ENCODE assay signal across 8 mouse cellular contexts in genomic region chr3:146812041-146812878, GRCm38 (mm10). TPM values are rescaled to one million over a fixed set of nuclear protein-coding genes. Genes with fewer than 3 reads are reported as not detected.
DNase-seq lines count a peak whose midpoint lies in the region; ATAC-seq and TF ChIP-seq lines count a peak whose summit lies in the region.

No protein-coding gene starts in this region.

- peak overlapping the region; percentile 81 for H3K4me2 ChIP-seq in forebrain, postnatal 0 days (ENCODE audit: low read depth)

- no peaks in the 10 kb centered on the region for H3K27me3 ChIP-seq in forebrain, postnatal 0 days (ENCODE audit: insufficient read depth, low read length)

- ATAC-seq in cerebellum, adult (ENCODE audit: insufficient number of reproducible peaks, low FRiP score, low TSS enrichment): peak; percentile 68
- ATAC-seq in forebrain, postnatal 0 days: peak; percentile 64
- ATAC-seq in megakaryocyte-erythroid progenitor cell, adult 5-6 weeks (replicated peaks; ENCODE audit: low FRiP score, low TSS enrichment, poor library complexity, severe bottlenecking): peak; percentile 48

- H3K9ac ChIP-seq in forebrain, postnatal 0 days: peak overlapping the region; percentile 88

- H3K4me3 ChIP-seq in forebrain, postnatal 0 days (ENCODE audit: low read depth, low read length): peak overlapping the region; percentile 91

- WGBS in forebrain, postnatal 0 days: under 1% methylated on average over 52 of the region's 60 CpGs

- H3K9me3 ChIP-seq in forebrain, postnatal 0 days (ENCODE audit: low read length): no peaks in the 10 kb centered on the region

- H3K27ac ChIP-seq in forebrain, postnatal 0 days (ENCODE audit: low read depth, low read length): peak overlapping the region; percentile 94

- H3K36me3 ChIP-seq in forebrain, postnatal 0 days (ENCODE audit: insufficient read depth): no peaks in the 10 kb centered on the region

- TF ChIP-seq CTCF in forebrain, postnatal 0 days (IDR thresholded peaks at IDR 0.05; ENCODE audit: low read depth): no peak

- 0 out of 2 replicates have a peak, but pooled peaks cover 3% of the 10 kb centered on the region for H3K4me1 ChIP-seq in forebrain, postnatal 0 days (ENCODE audit: insufficient read depth)

- DNase-seq in cerebellum, adult 8-10 months: no peak
- DNase-seq in urinary bladder, postnatal 10 days (ENCODE audit: low spot score): peak; percentile 13
- no peak for DNase-seq in urinary bladder, adult 2 months (ENCODE audit: low spot score)
- DNase-seq in forebrain, postnatal 0 days: no peak
- DNase-seq in kidney, postnatal 10 days: peak; percentile 75
- peak; percentile 79 for DNase-seq in testis, postnatal 10 days (ENCODE audit: low spot score)

RNA-seq across cellular contexts. Expression of gene Prkacb, which starts 0.5 kb away (rescaled TPM):
- 82.5 and 105 TPM in 2 replicates for polyA plus RNA-seq in urinary bladder, adult 2 months (2012; rRNA removed)
- 320 and 369 TPM in 2 replicates for total RNA-seq in forebrain, postnatal 0 days (2014; rRNA removed)
- polyA plus RNA-seq in forebrain, postnatal 0 days (2015; fragmentation: Nextera tagmentation; extraction: Ambion mirVana): 161 and 208 TPM in 2 replicates
- total RNA-seq in megakaryocyte-erythroid progenitor cell, adult 5-6 weeks (2014; fragmentation: Nextera tagmentation): 33.4 and 35.9 TPM in 2 replicates
- 39.0 and 68.3 TPM in 2 replicates for total RNA-seq in megakaryocyte-erythroid progenitor cell, adult 5-6 weeks (2017)

RNA-seq across cellular contexts. Expression of gene Ttll7, which starts 39.9 kb away (rescaled TPM):
- 17.1 and 24.7 TPM in 2 replicates for polyA plus RNA-seq in urinary bladder, adult 2 months (2012; rRNA removed)
- 23.5 and 33.7 TPM in 2 replicates for total RNA-seq in forebrain, postnatal 0 days (2014; rRNA removed)
- 6.6 and 7.5 TPM in 2 replicates for polyA plus RNA-seq in forebrain, postnatal 0 days (2015; fragmentation: Nextera tagmentation; extraction: Ambion mirVana)
- 0.54 TPM in 1 of 2 replicates, not detected in the other for total RNA-seq in megakaryocyte-erythroid progenitor cell, adult 5-6 weeks (2014; fragmentation: Nextera tagmentation)
- 0.19 TPM in 1 of 2 replicates, not detected in the other for total RNA-seq in megakaryocyte-erythroid progenitor cell, adult 5-6 weeks (2017)

Comparison
In these comparisons a context has a peak if more than half of its experiments do, and no peak if none do; other contexts are left out.
1. DNase-seq: peak in urinary bladder, postnatal 10 days (single experiment), kidney, postnatal 10 days (single experiment) and testis, postnatal 10 days (single experiment); none in cerebellum, adult 8-10 months (single experiment), urinary bladder, adult 2 months (single experiment) and forebrain, postnatal 0 days (single experiment).
2. RNA of gene Ttll7, which starts 39.9 kb away (total RNA-seq): 23.5 to 33.7 TPM in forebrain, postnatal 0 days; 0.19 to 0.54 TPM in megakaryocyte-erythroid progenitor cell, adult 5-6 weeks; every median in the first group is over 10 times any median in the second.
3. Peak in every context shown above with its lines, with median percentiles within 50 percentile points of each other: ATAC-seq.